Mouse (Mus musculus) intestine, embryonic 16.5 days (tissue): Measurements from ENCODE around the gene Naif1. TPM values are rescaled to one million over a fixed set of nuclear protein-coding genes. Genes with fewer than 3 reads are reported as not detected.

ENCODE experiments used
- ATAC-seq: fragments of 200-750 bp; cut with Nextera tagmentation; 2 replicates; pipeline ENCODE4 v1.8.0; 2017; ENCODE audit warnings: moderate TSS enrichment, moderate library complexity
- H3K27ac ChIP-seq: fragments of 300-500 bp; sonication (generic); 2 replicates; pipeline ENCODE4 v1.5.1; 2014; ENCODE audit warnings: mild to moderate bottlenecking, low read length
- H3K27me3 ChIP-seq: fragments of 300-500 bp; sonication (generic); replicated peaks from 2 replicates; pipeline ENCODE4 v1.6.1; 2014; ENCODE audit warnings: low read length, control low read depth, mixed read lengths; ENCODE audit not compliant: control insufficient read depth, insufficient read depth
- H3K36me3 ChIP-seq: fragments of 300-500 bp; sonication (generic); 2 replicates; pipeline ENCODE4 v1.6.1; 2014; ENCODE audit warnings: low read length, control low read depth; ENCODE audit not compliant: control insufficient read depth, insufficient read depth
- H3K4me1 ChIP-seq: fragments of 300-500 bp; sonication (generic); 2 replicates; pipeline ENCODE4 v1.6.1; 2014; ENCODE audit warnings: low read length, control low read depth, mixed read lengths; ENCODE audit not compliant: control insufficient read depth, insufficient read depth
- H3K4me2 ChIP-seq: fragments of 300-500 bp; sonication (generic); 2 replicates; pipeline ENCODE4 v1.6.1; 2014; ENCODE audit warnings: low read depth, low read length, control low read depth
- H3K4me3 ChIP-seq: fragments of 300-500 bp; sonication (generic); 2 replicates; pipeline ENCODE4 v1.5.1; 2014; ENCODE audit warnings: mild to moderate bottlenecking, low read length
- H3K9ac ChIP-seq: fragments of 300-500 bp; sonication (generic); 2 replicates; pipeline ENCODE4 v1.6.1; 2014; ENCODE audit warnings: low read depth, low read length
- H3K9me3 ChIP-seq: fragments of 300-500 bp; sonication (generic); 2 replicates; pipeline ENCODE4 v1.6.1; 2016; ENCODE audit warnings: low read length, control low read depth; ENCODE audit not compliant: control insufficient read depth
- WGBS: fragments of 180-500 bp; shearing (Covaris S2); extraction: QIAGEN DNeasy Blood & Tissue Kit; methylation state at CpG from one replicate; pipeline ENCODE4 v1.1.7; 2014; 5-methylcytosine and 5-hydroxymethylcytosine counted together
- polyA plus RNA-seq: library from polyadenylated mRNA; unstranded; fragments of >200 nt; fragmentation: Nextera tagmentation; extraction: Ambion mirVana; gene quantifications from 2 replicates; pipeline ENCODE4 v1.2.1, GENCODE M21; 2015

The Naif1 gene
- polyA plus RNA-seq, 1 experiment from 2014 or later = 5.3 TPM

DNA sequence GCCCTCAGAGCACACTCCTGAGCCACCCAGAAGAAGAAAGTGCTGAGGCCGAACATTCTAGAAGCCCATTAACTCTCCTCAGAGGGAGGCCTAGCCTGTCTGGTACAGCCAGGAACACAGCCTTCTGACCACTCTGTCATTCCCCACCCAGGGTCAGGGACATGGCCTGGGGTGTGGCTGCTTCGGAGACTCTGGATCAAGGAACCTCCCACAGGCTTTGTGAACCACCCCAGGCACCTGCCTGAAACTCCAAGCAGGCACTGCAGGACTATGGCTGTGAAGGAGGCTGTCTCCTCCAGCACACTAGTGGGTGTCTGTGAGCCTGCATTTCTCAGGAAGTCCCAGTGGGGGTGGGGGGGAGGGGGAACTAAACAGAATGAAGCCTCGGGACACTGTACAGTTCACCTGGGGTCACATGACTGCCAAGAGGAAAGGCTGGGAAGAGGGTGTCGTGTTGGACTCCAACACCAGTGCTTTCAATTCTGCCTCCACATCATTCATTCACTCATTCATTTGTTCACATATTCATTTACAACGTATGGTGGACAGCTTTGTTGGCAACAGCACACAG is 51.6 kb downstream of the Naif1 start:
- H3K36me3 ChIP-seq = no peaks in the 10 kb centered on the region
- H3K4me2 ChIP-seq = no peak overlapping the region
- no peak overlapping the region for H3K9ac ChIP-seq
- H3K4me3 ChIP-seq = no peak overlapping the region
- ATAC-seq = peak; percentile 83
- 45% methylated on average over 5 of the region's 5 CpGs for WGBS
- peak overlapping the region; percentile 3 for H3K27ac ChIP-seq
- H3K27me3 ChIP-seq = no peaks in the 10 kb centered on the region
- peaks cover 16% of the 10 kb centered on the region for H3K4me1 ChIP-seq
- no peaks in the 10 kb centered on the region for H3K9me3 ChIP-seq

DNA sequence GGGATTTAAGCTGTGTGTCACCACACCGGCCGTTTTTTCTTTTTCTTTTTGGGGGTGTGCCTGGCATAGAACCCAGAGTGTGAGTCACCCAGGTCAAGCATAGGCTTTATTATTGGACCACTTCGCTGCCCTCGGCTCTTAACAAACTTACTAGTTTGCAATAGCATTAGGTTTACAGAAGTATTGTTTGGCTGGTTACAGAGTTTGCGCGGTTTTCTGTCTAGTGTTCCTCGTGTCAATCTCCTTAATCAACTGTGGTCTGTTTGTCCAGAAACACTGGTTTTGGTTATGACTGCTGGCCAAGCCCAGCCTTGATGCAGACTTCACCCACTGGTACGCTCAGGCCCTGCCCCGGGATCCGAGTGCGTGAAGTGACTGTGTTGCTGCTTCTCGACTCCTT is 52.6 kb downstream of the Naif1 start:
- WGBS = 80% methylated on average over 12 of the region's 12 CpGs
- Histone ChIP-seq H3K4me2 (no peak overlapping the region), H3K4me3 (no peak overlapping the region), H3K36me3 (no peaks in the 10 kb centered on the region), H3K27me3 (no peaks in the 10 kb centered on the region), H3K4me1 (peaks cover 23% of the 10 kb centered on the region), H3K27ac (0 out of 2 replicates have a peak overlapping the region, but pooled peaks have one; percentile 1), H3K9ac (no peak overlapping the region), H3K9me3 (no peaks in the 10 kb centered on the region)
- no peak for ATAC-seq

DNA sequence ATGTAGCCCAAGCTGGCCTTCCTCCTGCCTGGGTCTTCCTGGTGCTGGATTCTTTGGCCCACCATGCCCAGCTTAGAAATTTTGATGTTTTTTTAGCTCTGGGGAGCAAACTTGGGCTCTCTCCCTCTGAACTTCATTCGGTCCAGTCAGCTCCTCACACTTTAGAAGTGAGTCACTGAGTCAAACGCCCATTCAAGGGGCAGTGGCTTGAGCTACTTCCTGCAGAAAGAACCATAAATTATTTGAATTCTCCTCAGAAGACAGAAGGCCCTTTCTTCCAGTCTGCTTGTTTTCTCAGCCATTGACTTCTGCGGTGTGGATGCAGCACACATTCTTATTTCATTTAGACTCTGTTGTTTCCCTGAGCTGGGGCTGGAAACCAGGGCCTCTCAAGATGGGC is 53.3 kb downstream of the Naif1 start:
- H3K27ac ChIP-seq = 0 out of 2 replicates have a peak overlapping the region, but pooled peaks have one; percentile 48
- no peak overlapping the region for H3K4me2 ChIP-seq
- H3K4me3 ChIP-seq = no peak overlapping the region
- H3K27me3 ChIP-seq = no peaks in the 10 kb centered on the region
- ATAC-seq = no peak
- H3K36me3 ChIP-seq = no peaks in the 10 kb centered on the region
- H3K9me3 ChIP-seq = no peaks in the 10 kb centered on the region
- H3K9ac ChIP-seq = no peak overlapping the region
- 22% methylated on average over 3 of the region's 3 CpGs for WGBS
- peaks cover 23% of the 10 kb centered on the region for H3K4me1 ChIP-seq

DNA sequence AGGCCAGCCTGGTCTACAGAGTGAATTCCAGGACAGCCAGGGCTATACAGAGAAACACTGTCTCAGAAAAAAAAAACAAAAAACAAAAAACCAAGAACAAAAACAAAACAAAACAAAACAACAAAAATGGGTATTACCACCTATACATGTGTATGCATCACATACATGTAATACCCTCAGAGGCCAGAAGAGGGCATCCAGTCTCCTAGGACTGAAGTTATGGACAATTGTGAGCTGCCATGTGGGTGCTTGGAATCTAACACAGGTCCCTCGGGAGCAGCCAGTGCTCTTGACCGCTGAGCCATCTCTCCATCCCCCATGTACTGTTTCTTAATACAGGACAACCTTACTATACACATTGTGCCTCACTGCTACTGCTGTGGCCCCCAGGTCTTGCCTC is 55.3 kb downstream of the Naif1 start:
- no peak overlapping the region for H3K4me3 ChIP-seq
- no peak overlapping the region for H3K4me2 ChIP-seq
- no peaks in the 10 kb centered on the region for H3K36me3 ChIP-seq
- H3K27me3 ChIP-seq = no peaks in the 10 kb centered on the region
- H3K9ac ChIP-seq = no peak overlapping the region
- H3K9me3 ChIP-seq = no peaks in the 10 kb centered on the region
- ATAC-seq = no peak
- 95% methylated on average over 2 of the region's 2 CpGs for WGBS
- H3K4me1 ChIP-seq = peaks cover 29% of the 10 kb centered on the region
- H3K27ac ChIP-seq = no peak overlapping the region

Other genes starting within 250 kb of the Naif1 start
- gene Pomt1, start 213.9 kb upstream of the Naif1 start, polyA plus RNA-seq = 26.7 and 26.9 TPM in 2 replicates
- gene Uck1, start 190.3 kb upstream of the Naif1 start, polyA plus RNA-seq = 72.4 and 74.4 TPM in 2 replicates
- gene Golga2, start 163.1 kb upstream of the Naif1 start, polyA plus RNA-seq = 21.5 and 21.6 TPM in 2 replicates
- gene Swi5, start 162.4 kb upstream of the Naif1 start, polyA plus RNA-seq = 342 and 377 TPM in 2 replicates
- 47.1 and 51.4 TPM in 2 replicates for gene Ciz1, start 98.1 kb upstream of the Naif1 start, polyA plus RNA-seq
- 11.8 and 12.5 TPM in 2 replicates for gene Dnm1, start 97.1 kb upstream of the Naif1 start, polyA plus RNA-seq
- 44.2 and 45.8 TPM in 2 replicates for gene 1110008P14Rik, start 68.5 kb upstream of the Naif1 start, polyA plus RNA-seq
- 2.2 and 4.2 TPM in 2 replicates for gene Lcn2, start 62.2 kb upstream of the Naif1 start, polyA plus RNA-seq
- 49.1 and 49.8 TPM in 2 replicates for gene Ptges2, start 54.6 kb upstream of the Naif1 start, polyA plus RNA-seq
- 19.3 and 19.9 TPM in 2 replicates for gene Slc25a25, start 988 bp downstream of the Naif1 start, polyA plus RNA-seq
- gene Fam102a, start 84.9 kb downstream of the Naif1 start, polyA plus RNA-seq = 7.6 and 9.4 TPM in 2 replicates
- 123 and 128 TPM in 2 replicates for gene Dpm2, start 120.4 kb downstream of the Naif1 start, polyA plus RNA-seq
- gene Pip5kl1, start 124.3 kb downstream of the Naif1 start, polyA plus RNA-seq = 0.33 and 0.34 TPM in 2 replicates
- gene 9430097D07Rik, start 125.2 kb downstream of the Naif1 start, polyA plus RNA-seq = not detected in 2 replicates
- 14.7 and 16.5 TPM in 2 replicates for gene St6galnac4, start 136.6 kb downstream of the Naif1 start, polyA plus RNA-seq
- gene St6galnac6, start 149.3 kb downstream of the Naif1 start, polyA plus RNA-seq = 12.3 and 15.2 TPM in 2 replicates
- 15.3 and 18.6 TPM in 2 replicates for gene Ak1, start 171.3 kb downstream of the Naif1 start, polyA plus RNA-seq
- 66.8 and 70.3 TPM in 2 replicates for gene Eng, start 196.1 kb downstream of the Naif1 start, polyA plus RNA-seq